Mouse (Mus musculus) embryonic fibroblast, embryonic 13.5 days (primary cell): ENCODE results near the gene Mtor.

ENCODE experiments used
- CTCF ChIP-seq: IDR thresholded peaks from 2 replicates; pipeline ENCODE4 v1.5.1; 2011; ENCODE audit warnings: mild to moderate bottlenecking, control low read depth, low read length, moderate library complexity, borderline replicate concordance; ENCODE audit not compliant: insufficient read depth
- POLR2A ChIP-seq: IDR thresholded peaks from 2 replicates; pipeline ENCODE4 v1.6.1; 2011; ENCODE audit warnings: low read depth, mild to moderate bottlenecking, control low read depth, low read length, moderate library complexity

GRCm38 (mm10) chr4:148509450-148510084, 61.2 kb downstream of the Mtor start:
- TF ChIP-seq POLR2A, result no peak
- TF ChIP-seq CTCF, result no peak
